Mouse (Mus musculus): ENCODE results near the gene Trim7. TPM values are rescaled to one million over a fixed set of nuclear protein-coding genes. Genes with fewer than 3 reads are reported as not detected.
A peak's percentile ranks its signal among the peaks of the same experiment; 100 is the strongest.
"Not testable (repeated sequence)": the region's sequence is repeated elsewhere in the genome, so short reads cannot be mapped to it uniquely, and the experiment has no call there.

The Trim7 gene
- total RNA-seq, 2 experiments from 2014 or later: 2.3 to 3.7 TPM

DNA sequence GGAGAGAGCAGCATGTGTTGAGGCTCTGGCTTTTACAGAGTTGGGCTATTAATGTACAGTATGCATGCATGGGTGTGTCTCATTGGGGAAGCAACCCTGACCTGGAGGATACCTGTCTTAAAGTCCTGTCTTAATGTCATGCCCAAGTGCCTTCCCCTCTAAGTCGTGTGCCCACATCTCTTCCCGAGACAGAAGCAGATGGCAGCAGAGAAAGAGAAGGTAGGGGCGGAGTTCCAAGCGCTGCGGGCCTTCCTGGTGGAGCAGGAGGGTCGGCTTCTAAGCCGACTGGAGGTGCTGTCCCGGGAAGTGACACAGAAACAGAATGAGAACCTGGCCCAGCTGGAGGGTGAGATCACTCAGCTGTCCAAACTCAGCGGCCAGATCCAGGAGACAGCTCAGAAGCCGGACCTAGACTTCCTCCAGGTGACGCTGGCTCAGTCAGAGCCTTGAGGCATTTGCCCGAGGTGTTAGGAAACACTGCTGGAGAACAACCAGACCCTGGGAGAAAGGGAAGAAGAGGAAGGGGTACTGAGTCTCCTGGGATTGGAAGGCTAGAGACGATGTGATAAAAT lies 19.4 kb downstream of the Trim7 start:
- no peak for DNase-seq (ENCODE audit: low spot score in 2 of 2)

DNA sequence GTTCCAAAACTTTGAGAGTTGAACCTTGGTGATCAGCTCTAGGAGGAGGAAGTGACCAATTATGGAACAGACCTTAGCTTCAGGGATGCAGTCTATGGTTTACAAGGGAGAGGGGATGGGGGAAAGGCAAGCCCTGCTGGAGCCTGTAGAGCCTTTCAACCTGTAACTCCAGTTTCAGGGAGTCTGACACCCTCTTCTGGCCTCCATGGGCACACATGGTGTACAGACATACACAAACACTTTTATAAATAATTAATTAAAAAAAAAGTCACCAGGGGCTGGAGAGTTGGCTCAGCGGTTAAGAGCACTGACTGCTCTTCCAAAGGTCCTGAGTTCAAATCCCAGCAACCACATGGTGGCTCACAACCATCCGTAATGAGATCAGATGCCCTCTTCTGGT lies 20.4 kb downstream of the Trim7 start:
- not testable (repeated sequence) for DNase-seq (ENCODE audit: low spot score in 2 of 2)

DNA sequence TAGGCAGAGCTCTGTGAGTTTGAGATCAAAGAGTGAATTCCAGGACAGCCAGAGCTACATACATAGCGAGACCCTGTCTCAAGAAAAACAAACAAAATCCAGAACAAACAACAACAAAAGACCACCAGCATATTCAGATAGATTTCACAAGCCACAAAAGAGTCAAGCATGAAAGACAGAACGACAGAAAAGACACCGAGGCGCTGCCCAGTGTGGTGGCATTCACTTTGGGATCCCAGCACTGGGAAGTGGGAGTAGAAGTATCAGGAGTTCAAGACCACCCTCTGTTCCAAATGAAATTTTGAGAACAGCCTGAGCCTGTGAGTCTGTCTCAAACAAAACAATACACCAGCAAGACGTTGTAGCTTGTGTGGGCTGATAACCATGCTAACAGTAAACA lies 20.9 kb downstream of the Trim7 start:
- no peak for DNase-seq (ENCODE audit: low spot score in 2 of 2)

DNA sequence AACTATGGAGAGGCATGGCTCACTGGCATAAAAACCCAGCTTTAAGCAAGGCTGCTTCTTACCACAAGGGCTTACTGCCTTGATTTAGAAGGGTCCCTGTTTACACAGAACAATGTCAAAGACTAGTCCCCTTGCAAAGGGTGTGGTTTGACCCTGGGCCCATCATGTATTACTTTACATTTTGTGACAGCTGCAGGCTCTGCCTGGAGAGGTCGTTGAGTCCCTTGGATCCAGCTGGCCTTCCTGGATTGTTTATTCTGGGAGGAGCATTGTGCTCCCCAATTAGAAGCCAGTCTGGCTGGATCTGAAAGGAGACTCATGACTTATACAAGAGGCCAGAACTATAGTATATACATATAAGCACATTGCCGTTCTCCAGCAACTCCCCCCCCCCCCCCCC lies 24.3 kb downstream of the Trim7 start:
- no peak for DNase-seq (ENCODE audit: low spot score in 2 of 2)

DNA sequence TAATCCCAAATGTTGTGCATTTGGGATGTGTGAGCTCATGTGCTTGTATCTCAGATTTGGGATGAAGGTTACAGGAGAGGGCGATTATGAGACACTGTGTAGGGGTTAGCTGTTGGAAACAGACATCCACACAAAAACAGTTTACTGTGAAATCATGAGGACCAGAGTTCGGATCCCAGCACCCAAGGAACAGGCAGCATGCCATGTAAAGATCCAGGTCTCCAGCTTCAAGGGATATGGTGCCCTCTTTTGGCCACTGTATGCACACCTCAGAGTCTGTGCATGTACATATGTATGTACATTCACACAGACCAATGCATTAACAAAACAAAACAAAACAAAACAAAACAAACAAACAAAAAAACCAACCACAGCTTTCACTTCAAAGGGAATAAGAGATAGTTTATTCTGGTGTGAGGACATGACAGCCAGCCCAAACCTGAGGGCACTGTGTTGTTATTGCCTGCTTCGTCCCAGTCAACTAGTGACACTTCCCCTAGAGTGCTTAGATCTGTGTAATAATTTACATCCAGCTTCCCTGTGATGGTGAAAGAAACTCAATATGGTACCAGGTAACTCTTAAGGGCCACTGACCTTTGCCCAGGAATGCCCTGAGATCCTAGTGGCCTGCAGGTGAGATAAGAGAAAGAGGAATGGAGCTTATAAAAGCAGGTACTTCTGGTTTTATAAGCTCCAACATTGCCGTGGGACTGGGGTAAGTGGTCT lies 25.5 kb downstream of the Trim7 start:
- no peak for DNase-seq (ENCODE audit: low spot score in 2 of 2)

DNA sequence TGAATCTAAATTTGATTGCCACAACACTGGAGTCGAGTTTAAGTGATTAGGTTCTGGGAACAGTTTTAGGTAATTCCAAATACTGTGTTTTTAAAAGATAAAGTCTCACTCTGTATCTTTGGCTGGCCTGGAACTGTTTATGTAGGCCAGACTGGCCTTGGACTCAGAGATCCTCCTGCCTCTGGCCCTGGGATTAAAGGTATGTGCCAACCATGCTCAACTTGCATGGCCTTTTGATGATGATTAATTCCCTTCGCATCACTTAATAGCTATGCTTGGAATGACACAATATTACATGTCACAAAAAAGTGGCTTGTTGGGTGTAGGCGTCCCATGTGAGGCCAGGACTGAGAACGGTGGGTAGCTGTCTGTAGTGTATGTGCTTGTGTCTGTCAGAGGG lies 26.2 kb downstream of the Trim7 start:
- DNase-seq (ENCODE audit: low spot score in 2 of 2): no peak

DNA sequence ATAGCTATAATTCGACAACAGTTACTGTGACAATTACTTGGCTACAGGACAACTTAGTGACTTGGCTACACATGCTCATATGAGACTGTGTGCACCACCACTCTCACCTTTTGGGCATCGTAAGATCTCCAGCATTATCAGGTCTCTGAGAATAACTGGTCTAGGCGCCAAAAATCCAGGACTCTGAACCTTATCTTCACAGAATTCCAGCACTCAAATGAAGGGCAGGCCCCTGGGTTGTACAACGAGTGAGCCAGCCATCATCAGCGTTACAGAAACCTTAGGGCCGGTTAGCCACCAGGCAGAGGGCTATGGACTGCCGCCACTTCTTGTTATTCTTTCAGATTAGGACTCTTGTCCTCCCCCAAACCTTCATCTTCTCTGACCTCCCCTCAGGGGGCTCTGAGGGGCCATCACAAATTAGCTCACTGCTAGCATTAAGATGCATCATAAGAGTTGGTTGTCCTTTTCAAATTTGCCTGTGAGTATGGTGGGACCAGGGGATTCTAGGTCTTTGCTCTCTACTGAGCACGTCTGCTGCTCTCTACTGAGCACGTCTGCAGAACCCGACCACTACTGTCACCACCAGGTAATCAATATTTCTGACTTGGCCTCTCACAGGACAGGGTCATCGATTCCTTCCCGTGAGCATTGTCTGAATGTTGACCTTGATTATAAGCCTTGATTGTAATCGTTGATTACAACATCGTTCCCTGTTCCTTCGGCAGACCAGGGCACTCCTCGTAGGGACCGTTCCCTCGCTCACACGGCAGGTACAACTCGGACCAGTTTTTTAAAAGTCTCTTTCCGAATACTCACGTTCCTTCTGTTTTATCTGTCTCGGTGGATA lies 26.9 kb downstream of the Trim7 start:
- DNase-seq (ENCODE audit: low spot score in 2 of 2): no peak

DNA sequence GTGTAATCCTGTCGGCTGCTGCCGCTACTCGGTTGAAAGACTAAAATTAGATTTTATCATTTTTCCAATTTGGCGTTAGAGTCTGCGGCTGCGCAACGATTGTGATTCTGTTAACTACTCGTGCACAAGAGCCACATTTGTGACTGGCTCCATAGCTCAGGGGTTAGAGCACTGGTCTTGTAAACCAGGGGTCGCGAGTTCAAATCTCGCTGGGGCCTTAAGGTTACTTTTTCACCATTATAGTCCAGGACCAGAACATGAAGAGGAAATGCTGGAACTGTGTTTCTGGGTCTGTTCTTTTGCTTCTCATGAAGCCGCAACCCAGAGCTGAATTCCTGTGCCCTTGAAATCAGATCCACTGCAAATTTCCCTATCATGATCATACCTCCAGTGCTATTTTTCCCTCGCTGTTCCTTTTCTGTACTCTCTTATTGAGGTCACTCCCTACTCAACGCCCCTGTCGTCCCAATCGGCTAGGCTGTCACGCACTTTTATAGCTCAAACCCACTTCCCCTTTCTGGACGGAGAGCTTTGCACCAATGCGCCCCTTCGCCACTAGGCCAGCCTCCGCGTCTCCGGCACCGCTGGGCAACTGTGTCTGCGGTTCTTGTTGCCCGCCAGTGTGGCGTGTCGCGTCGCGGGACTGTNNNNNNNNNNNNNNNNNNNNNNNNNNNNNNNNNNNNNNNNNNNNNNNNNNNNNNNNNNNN lies 27.7 kb downstream of the Trim7 start:
- peak; percentile 95 for DNase-seq (ENCODE audit: low spot score in 2 of 2)

DNA sequence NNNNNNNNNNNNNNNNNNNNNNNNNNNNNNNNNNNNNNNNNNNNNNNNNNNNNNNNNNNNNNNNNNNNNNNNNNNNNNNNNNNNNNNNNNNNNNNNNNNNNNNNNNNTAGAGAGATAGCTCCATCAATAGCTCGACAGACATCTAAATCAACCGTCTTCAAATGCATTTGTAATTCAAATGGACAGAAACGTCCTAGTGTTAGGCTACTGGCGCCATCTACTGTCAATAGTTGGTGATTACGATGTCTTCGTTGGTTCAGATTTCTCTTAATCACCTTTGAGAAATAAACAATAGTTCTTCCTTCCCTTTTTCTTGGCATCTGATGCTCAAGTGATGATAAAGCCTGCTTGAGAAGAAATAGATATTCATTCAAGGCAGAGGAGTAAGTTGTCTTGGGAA lies 33.1 kb downstream of the Trim7 start:
- peak; percentile 47 to 71 for DNase-seq (ENCODE audit: low spot score in 2 of 2)

DNA sequence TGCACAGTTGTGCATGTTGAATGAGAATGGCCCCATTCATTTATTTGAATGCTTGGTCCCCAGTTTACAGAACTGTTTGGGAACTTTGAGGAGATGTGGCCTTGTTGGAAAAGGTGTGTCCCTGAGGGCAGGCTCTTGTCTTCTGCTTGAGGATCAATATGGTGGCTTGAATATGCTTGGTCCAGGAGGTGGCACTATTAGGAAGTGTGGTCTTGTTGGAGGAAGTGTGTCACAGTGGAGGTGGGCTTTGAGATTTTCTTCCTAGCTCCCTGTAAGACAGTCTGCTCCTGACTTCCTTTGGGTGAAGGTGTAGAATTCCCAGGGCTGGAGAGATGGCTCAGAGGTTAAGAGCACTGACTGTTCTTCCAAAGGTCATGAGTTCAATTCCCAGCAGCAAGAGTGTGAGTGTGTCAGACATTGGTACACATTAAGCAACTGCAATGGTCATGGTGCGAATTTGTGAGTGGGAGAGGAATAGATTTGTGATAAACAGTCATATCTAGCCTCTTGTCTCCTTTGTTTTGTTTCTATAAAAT lies 36.9 kb downstream of the Trim7 start:
- no peak for DNase-seq (ENCODE audit: low spot score in 2 of 2)

DNA sequence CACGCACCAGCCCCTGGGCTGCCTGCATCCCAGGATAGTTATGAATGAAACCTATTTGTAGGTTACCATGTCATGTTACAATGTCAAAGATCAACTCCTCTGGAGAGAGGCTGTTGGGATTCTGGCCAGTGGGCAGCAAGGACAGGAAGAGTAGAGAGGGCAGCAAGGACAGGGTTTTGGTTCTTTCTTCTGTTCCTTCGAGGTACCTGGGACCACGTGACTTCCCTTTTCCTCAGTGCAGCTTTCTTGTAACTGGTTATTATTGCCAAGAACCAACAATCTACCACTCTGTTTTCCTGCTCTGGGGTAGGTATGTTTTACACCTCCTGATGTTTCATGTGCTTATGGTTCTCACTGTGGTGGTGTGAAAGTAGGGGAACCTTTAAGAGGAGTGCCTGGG lies 37.9 kb downstream of the Trim7 start:
- DNase-seq (ENCODE audit: low spot score in 2 of 2): no peak

DNA sequence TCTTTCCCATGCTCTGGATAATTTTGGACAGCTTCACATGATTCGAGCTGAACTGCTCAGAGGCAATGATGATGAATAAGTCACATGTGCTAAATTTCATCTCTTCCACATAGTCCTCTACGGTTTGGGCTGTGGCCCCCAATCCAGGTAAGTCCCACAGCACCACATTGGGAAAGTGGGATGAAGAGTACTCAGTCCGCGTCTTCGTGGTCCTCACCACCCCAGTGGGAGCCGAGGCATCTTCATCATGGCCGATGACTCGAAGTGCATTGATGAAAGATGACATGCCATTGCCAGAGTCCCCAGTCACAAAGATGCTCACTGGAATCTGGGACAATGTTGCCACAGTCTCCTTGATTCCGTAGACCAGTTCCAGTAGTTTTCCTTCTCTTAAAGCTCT lies 40.5 kb downstream of the Trim7 start:
- DNase-seq (ENCODE audit: low spot score in 2 of 2): no peak

DNA sequence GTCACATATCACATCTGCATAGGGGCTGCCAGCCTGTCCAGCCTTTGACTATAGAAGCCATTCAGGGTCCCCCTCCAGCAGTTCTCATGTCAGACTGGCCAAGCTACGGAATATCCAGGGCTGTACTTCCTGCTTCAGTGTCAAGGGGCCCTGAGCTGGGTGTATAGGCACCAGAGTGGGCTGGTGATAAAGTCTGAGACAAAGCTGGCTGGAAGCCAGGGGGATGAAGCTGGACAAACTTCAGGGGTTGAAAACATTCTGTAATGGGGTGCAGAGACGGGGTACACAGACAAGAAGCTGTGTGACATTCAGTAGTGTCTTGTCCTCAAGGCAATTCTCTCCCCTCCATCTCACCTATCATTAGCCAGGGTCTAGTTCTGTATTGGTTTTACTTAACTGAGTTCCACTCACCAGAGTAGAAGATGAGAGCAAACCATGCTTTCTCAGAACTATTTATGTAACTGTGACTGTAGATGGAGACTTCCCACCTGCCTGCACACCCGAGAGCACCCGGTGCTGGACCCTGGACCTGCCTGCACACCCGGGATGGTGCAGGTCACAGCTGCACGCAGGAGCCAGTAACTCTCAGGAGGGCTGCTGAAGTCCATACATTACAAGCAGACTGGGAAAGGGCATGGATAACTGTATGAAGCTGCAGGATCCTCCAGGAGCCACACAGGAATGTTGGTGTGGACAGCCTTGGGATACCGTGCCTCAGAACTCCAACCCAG lies 43.6 kb downstream of the Trim7 start:
- DNase-seq (ENCODE audit: low spot score in 2 of 2): no peak

DNA sequence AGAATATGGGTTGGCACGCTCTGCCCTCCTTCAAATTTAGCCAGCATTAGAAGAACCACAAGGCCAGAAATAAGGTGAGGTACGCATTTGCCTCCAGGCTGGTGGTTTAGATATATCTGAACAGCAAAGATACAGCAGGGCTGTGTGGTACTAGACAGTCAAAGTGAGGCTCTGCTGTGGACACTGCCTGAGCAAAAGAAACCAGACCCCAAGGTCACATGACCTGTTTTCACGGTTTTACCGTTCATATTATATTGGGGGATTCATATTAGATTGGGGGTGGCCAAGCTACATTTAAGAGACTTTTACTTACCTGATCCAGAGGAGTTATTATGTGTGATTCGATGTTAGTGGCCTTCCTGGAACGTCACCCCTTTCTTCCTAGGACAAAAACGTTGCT lies 44.8 kb downstream of the Trim7 start:
- no peak for DNase-seq (ENCODE audit: low spot score in 2 of 2)

DNA sequence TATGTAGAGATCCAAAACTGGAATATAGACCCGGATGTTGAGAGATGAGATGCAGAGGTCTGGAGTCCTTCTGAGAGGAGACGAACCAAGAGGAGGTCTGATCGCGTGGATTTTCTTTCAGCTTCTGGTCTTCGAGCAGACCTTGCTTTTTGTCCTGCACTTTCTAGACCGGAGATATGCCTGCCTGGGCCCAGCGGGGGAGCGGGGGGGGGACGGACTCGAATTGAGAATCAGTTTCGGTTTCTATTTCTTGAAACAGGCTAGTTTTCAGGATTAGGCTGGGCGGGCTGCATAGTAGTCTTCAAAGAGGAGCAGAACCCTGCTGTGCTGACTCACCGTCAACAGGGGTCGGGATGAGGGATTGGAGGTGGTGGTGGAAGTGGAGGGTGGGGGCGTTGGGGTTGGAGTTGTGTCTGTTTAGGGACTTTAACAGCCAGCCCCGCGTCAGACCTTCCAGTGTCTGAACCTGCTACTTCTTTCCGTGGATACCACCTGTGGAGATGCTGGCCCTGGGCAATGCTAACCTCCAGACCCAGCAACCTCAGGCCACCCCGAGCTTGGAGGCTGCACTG lies 45.3 kb downstream of the Trim7 start, which contains the start of gene Irgm1:
Gene Irgm1 (minus strand): TSS at position 483 of the 572 bp plus-strand sequence.
- peak in 1 of 2 experiments; percentile 30 for DNase-seq (ENCODE audit: low spot score in 2 of 2)

DNA sequence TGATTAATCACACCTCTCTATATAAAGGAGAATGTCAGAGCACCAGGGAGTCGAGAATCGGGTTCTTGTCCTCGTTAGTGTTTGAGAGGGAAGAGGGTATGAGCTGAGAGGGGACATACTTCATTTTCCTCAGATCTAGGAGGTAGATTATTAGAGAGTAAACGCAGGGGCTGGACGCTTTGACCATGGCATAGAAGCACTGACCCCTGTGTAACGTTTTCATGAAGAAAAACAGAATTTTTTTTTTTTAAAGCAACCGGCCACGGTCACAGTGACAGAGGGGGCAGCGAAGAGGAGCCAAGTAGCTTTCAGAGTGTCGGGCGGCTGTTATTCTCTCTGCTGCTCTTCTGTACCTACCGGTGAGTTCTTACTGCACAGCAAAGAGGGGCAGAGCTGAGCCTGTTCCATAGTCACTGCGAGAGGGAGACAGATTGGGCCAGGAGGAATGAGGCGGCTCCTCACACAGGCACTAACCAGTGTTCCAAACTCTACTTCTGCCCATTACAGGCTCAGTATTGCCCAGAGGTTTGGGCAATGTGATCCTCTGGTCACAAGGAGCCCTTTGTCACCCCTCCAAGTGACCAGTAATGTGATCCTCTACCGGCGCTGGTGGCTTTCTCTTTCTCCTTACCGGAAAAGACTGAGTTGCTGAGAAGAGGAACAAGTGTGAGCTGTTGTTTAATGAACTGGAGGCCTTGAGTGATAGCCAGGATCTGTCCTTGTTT lies 46.0 kb downstream of the Trim7 start:
- DNase-seq (ENCODE audit: low spot score in 2 of 2): peak in 1 of 2 experiments; percentile 19

DNA sequence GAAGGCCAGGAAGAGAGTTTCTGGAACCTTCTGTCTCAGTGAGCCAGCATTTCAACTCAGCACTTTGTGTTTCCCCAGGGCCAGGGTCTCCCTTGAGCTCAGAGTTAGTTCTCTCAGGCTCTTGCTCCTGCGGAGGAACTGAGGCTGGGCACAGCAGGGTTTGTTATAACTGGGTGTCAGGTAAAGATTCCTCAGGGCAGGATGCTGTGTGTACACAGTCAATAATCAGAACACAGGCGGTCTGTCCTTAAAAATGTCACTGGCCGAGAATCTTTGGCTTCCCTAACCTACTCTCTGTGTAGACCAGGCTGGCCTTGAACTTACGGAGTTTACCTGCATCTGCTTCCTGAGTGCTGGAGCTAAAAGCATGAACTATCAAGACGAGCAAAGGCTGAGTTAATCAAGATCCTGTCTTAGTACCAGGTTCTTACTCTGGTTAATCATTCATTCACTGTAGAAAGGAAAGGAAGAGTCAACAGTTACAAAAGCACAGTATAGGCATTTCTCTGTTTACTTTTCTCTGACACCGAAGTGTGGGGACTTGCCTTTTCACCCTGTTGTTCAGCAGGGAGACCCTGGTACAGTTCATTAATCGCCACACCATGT lies 46.9 kb downstream of the Trim7 start:
- no peak for DNase-seq (ENCODE audit: low spot score in 2 of 2)

DNA sequence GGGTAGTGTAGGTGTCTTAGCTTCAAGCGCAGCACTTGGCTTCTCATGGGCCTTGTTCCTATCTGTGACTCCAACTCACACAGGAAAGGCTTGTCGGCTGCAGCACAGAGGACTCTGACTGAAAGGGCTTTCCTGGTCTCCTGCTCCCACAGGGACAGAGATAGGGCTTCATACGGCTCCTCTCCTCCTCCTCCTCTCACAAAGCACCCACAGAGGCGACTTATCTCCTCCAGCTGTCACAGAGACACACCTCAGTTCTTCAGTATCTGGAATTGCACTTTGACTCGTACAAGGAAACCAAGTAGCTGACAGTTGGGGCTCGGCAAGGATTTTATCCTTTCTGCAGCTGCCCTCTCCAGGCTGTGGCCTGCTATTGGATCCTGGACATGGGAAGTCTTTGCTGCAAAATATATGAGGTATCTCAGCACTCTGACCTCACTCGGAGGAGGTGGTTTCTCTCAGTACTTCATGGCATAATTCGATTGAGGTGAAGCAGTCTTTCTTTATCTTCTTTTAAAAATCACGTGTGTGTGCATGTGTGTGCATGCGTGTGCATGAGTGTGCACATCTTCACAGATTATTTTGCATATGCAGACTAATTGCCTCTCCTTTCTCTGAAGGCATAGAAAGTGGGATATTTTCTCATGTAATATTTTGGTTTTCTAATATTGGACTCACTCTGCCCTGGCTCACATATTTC lies 47.8 kb downstream of the Trim7 start:
- DNase-seq (ENCODE audit: low spot score in 2 of 2): no peak

Measured in left cerebral cortex, adult 18-20 months (tissue).